ENCODE assay signal across 8 mouse cellular contexts in genomic region chr3:138906112-138906880, GRCm38 (mm10).
A peak's percentile ranks its signal among the peaks of the same experiment; 100 is the strongest.
DNase-seq lines count a peak whose midpoint lies in the region; ATAC-seq and TF ChIP-seq lines count a peak whose summit lies in the region.

No protein-coding gene starts in this region.

- ATAC-seq in embryonic facial prominence, embryonic 13.5 days (ENCODE audit: insufficient number of reproducible peaks, insufficient read depth, low FRiP score, low TSS enrichment, low read depth), result 0 out of 2 replicates have a peak, but pooled peaks have one; percentile 34
- ATAC-seq in heart, embryonic 13.5 days (ENCODE audit: extremely low read depth, insufficient number of reproducible peaks, low FRiP score, low TSS enrichment), result no peak
- ATAC-seq in kidney, embryonic 15.5 days (replicated peaks; ENCODE audit: low FRiP score), result peak; percentile 73
- peak; percentile 78 for ATAC-seq in neural tube, embryonic 13.5 days (ENCODE audit: low read depth)

- no peaks in the 10 kb centered on the region for H3K9me3 ChIP-seq in embryonic facial prominence, embryonic 13.5 days
- H3K9me3 ChIP-seq in heart, embryonic 13.5 days, result no peaks in the 10 kb centered on the region
- no peaks in the 10 kb centered on the region for H3K9me3 ChIP-seq in kidney, embryonic 15.5 days (replicated peaks)
- H3K9me3 ChIP-seq in neural tube, embryonic 13.5 days, result no peaks in the 10 kb centered on the region

- DNase-seq in CD4-positive, CD25-positive, alpha-beta regulatory T cell, adult 2 months (ENCODE audit: low read depth, low spot score), result peak; percentile 61
- DNase-seq in adrenal gland, postnatal 4 days (ENCODE audit: low spot score in 2 of 2), result peak; percentile 25 to 41
- DNase-seq in liver, adult 2 months (ENCODE audit: extremely low read depth, low read depth, low spot score), result peak; percentile 32
- DNase-seq in thymus, postnatal 25 days, result peak; percentile 50

- peak overlapping the region; percentile 36 for H3K4me2 ChIP-seq in embryonic facial prominence, embryonic 13.5 days
- no peak overlapping the region for H3K4me2 ChIP-seq in heart, embryonic 13.5 days
- H3K4me2 ChIP-seq in kidney, embryonic 15.5 days, result no peak overlapping the region
- no peak overlapping the region for H3K4me2 ChIP-seq in neural tube, embryonic 13.5 days

- peak overlapping the region; percentile 68; the same call in 1 of the 2 replicates for H3K27ac ChIP-seq in embryonic facial prominence, embryonic 13.5 days
- H3K27ac ChIP-seq in heart, embryonic 13.5 days (replicated peaks), result peak overlapping the region; percentile 69
- peak overlapping the region; percentile 59; the same call in 1 of the 2 replicates for H3K27ac ChIP-seq in kidney, embryonic 15.5 days
- H3K27ac ChIP-seq in liver, adult 2 months (replicated peaks; ENCODE audit: insufficient read depth, low read depth, low read length), result no peak overlapping the region
- H3K27ac ChIP-seq in neural tube, embryonic 13.5 days (replicated peaks), result peak overlapping the region; percentile 55

- peak; percentile 92 for TF ChIP-seq CTCF in liver, adult 2 months (IDR thresholded peaks at IDR 0.05; ENCODE audit: low read depth, low read length)

- no peak for TF ChIP-seq POLR2A in liver, adult 2 months (IDR thresholded peaks at IDR 0.05; ENCODE audit: extremely low read depth, insufficient read depth, low read length)

- peaks cover 7% of the 10 kb centered on the region; the same call in 1 of the 2 replicates for H3K36me3 ChIP-seq in embryonic facial prominence, embryonic 13.5 days
- H3K36me3 ChIP-seq in heart, embryonic 13.5 days, result 0 out of 2 replicates have a peak, but pooled peaks cover 5% of the 10 kb centered on the region
- no peaks in the 10 kb centered on the region for H3K36me3 ChIP-seq in kidney, embryonic 15.5 days
- no peaks in the 10 kb centered on the region for H3K36me3 ChIP-seq in liver, adult 2 months (ENCODE audit: control insufficient read depth, insufficient read depth, low read length)
- peaks cover 27% of the 10 kb centered on the region for H3K36me3 ChIP-seq in neural tube, embryonic 13.5 days

- no peak overlapping the region for H3K9ac ChIP-seq in embryonic facial prominence, embryonic 13.5 days
- H3K9ac ChIP-seq in heart, embryonic 13.5 days, result no peak overlapping the region
- no peak overlapping the region for H3K9ac ChIP-seq in kidney, embryonic 15.5 days
- no peak overlapping the region for H3K9ac ChIP-seq in liver, adult 2 months (ENCODE audit: low read depth, low read length)
- H3K9ac ChIP-seq in neural tube, embryonic 13.5 days, result no peak overlapping the region

- WGBS in embryonic facial prominence, embryonic 13.5 days, result 21% methylated on average over 17 of the region's 17 CpGs
- 32% methylated on average over 17 of the region's 17 CpGs for WGBS in heart, embryonic 13.5 days
- WGBS in kidney, embryonic 15.5 days, result 36% methylated on average over 17 of the region's 17 CpGs
- 34% methylated on average over 17 of the region's 17 CpGs for WGBS in liver, adult 2 months
- WGBS in neural tube, embryonic 13.5 days, result 35% methylated on average over 17 of the region's 17 CpGs

- H3K4me3 ChIP-seq in embryonic facial prominence, embryonic 13.5 days, result no peak overlapping the region
- no peak overlapping the region for H3K4me3 ChIP-seq in heart, embryonic 13.5 days
- H3K4me3 ChIP-seq in kidney, embryonic 15.5 days (replicated peaks), result no peak overlapping the region
- H3K4me3 ChIP-seq in liver, adult 2 months (ENCODE audit: insufficient read depth, low read depth, low read length), result no peak overlapping the region
- no peak overlapping the region for H3K4me3 ChIP-seq in neural tube, embryonic 13.5 days

- H3K79me2 ChIP-seq in liver, adult 2 months (ENCODE audit: control insufficient read depth, insufficient read depth, low read length), result no peaks in the 10 kb centered on the region

- peaks cover 10% of the 10 kb centered on the region for H3K4me1 ChIP-seq in embryonic facial prominence, embryonic 13.5 days
- peaks cover 5% of the 10 kb centered on the region; the same call in 1 of the 2 replicates for H3K4me1 ChIP-seq in heart, embryonic 13.5 days
- 0 out of 2 replicates have a peak, but pooled peaks cover 7% of the 10 kb centered on the region for H3K4me1 ChIP-seq in kidney, embryonic 15.5 days
- H3K4me1 ChIP-seq in liver, adult 2 months (ENCODE audit: control insufficient read depth, insufficient read depth, low read length), result 0 out of 2 replicates have a peak, but pooled peaks cover 1% of the 10 kb centered on the region
- H3K4me1 ChIP-seq in neural tube, embryonic 13.5 days (replicated peaks), result peaks cover 14% of the 10 kb centered on the region

- no peaks in the 10 kb centered on the region for H3K27me3 ChIP-seq in embryonic facial prominence, embryonic 13.5 days
- peaks cover 11% of the 10 kb centered on the region for H3K27me3 ChIP-seq in heart, embryonic 13.5 days (replicated peaks)
- no peaks in the 10 kb centered on the region for H3K27me3 ChIP-seq in kidney, embryonic 15.5 days
- H3K27me3 ChIP-seq in liver, adult 2 months (ENCODE audit: control insufficient read depth, insufficient read depth, low read length), result no peaks in the 10 kb centered on the region
- H3K27me3 ChIP-seq in neural tube, embryonic 13.5 days, result no peaks in the 10 kb centered on the region
